Mouse (Mus musculus) ovary, postnatal 10 days (tissue): ENCODE results near the gene 3830406C13Rik.
"Not testable (repeated sequence)": the region's sequence is repeated elsewhere in the genome, so short reads cannot be mapped to it uniquely, and the experiment has no call there.

Source experiments
- DNase-seq: peaks from one replicate; pipeline ENCODE4 v3.0.0; 2022; ENCODE audit warnings: low spot score

Gene 3830406C13Rik

GRCm38 (mm10) chr14:12284141-12284912 lies at the start of gene 3830406C13Rik:
Gene 3830406C13Rik, plus strand, starts transcription at chr14:12284173.
- peak; percentile 58 for DNase-seq

GRCm38 (mm10) chr14:12243726-12244125 lies 40.2 kb upstream of the 3830406C13Rik start:
- DNase-seq, result no peak

- DNase-seq, result no peak
These were observed 7.9 kb upstream of the 3830406C13Rik start for GRCm38 (mm10) chr14:12276031-12276430.

- no peak for DNase-seq
These were observed 332 bp upstream of the 3830406C13Rik start, which contains the start of gene Gm49355 for GRCm38 (mm10) chr14:12283641-12284040. Gene Gm49355, plus strand, starts transcription at chr14:12283976.

GRCm38 (mm10) chr14:12289747-12290146 lies 5.8 kb downstream of the 3830406C13Rik start:
- not testable (repeated sequence) for DNase-seq

GRCm38 (mm10) chr14:12296391-12296790 lies 12.4 kb downstream of the 3830406C13Rik start:
- no peak for DNase-seq

- DNase-seq, result no peak
These were observed 15.2 kb downstream of the 3830406C13Rik start for GRCm38 (mm10) chr14:12299171-12299570.

- DNase-seq, result no peak
These were observed 15.7 kb downstream of the 3830406C13Rik start for GRCm38 (mm10) chr14:12299654-12300053.

- DNase-seq, result no peak
These were observed 16.3 kb downstream of the 3830406C13Rik start for GRCm38 (mm10) chr14:12300275-12300674.

- DNase-seq, result no peak
These were observed 16.7 kb downstream of the 3830406C13Rik start for GRCm38 (mm10) chr14:12300677-12301076.

- no peak for DNase-seq
These were observed 19.1 kb downstream of the 3830406C13Rik start for GRCm38 (mm10) chr14:12303106-12303505.

GRCm38 (mm10) chr14:12333622-12334021 lies 49.6 kb downstream of the 3830406C13Rik start:
- no peak for DNase-seq

- no peak for DNase-seq
These were observed 51.0 kb downstream of the 3830406C13Rik start for GRCm38 (mm10) chr14:12334925-12335324.

GRCm38 (mm10) chr14:12337421-12337997 lies 53.5 kb downstream of the 3830406C13Rik start:
- no peak for DNase-seq

- no peak for DNase-seq
These were observed 54.2 kb downstream of the 3830406C13Rik start for GRCm38 (mm10) chr14:12337998-12338809.

GRCm38 (mm10) chr14:12338811-12339565 lies 55.0 kb downstream of the 3830406C13Rik start:
- no peak for DNase-seq

GRCm38 (mm10) chr14:12340238-12341074 lies 56.5 kb downstream of the 3830406C13Rik start:
- DNase-seq, result no peak

GRCm38 (mm10) chr14:12341075-12341788 lies 57.3 kb downstream of the 3830406C13Rik start:
- no peak for DNase-seq

- DNase-seq, result no peak
These were observed 58.0 kb downstream of the 3830406C13Rik start for GRCm38 (mm10) chr14:12341789-12342457.
